Comparison of ENCODE assay signal across 20 mouse cellular contexts in the genomic region with DNA sequence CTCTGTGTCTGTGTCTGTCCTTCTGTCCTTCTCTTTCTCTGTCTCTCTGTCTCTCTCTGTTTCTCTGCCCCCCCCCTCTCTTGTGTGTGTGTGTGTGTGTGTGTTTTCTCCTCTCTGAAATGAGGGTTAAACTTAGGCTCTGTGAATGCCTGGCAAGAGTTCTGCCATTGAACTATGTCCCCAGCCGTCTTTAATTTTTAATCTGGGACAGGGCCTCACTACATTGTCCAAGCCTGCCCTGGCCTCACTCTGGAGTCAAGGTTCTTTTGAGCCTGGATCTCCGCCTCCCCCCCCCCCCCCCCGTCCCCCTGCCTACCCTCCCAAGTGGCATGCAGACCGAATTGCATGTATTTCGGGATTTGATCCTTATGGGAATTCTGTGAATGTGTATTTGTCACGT.
DNase-seq lines count a peak whose midpoint lies in the region; ATAC-seq and TF ChIP-seq lines count a peak whose summit lies in the region.
"Had no signal": no experiment of that assay in that cellular context is flagged by ENCODE, and none has a peak within 500 bp of the region (broad histone marks: within the 10 kb centered on the region; RNA-seq: fewer than 3 reads in every experiment).

No protein-coding gene starts in this region.

- 73% methylated on average over 6 of the region's 6 CpGs for WGBS in forebrain, embryonic 10.5 days
- 41% methylated on average over 6 of the region's 6 CpGs for WGBS in forebrain, embryonic 13.5 days
- WGBS in liver, adult 2 months: 33% methylated on average over 6 of the region's 6 CpGs
- WGBS in intestine, embryonic 15.5 days: 81% methylated on average over 6 of the region's 6 CpGs

- no peaks in the 10 kb centered on the region for H3K36me3 ChIP-seq in forebrain, embryonic 10.5 days (replicated peaks)
- H3K36me3 ChIP-seq in forebrain, embryonic 13.5 days (ENCODE audit: poor library complexity, severe bottlenecking): no peaks in the 10 kb centered on the region
- no peaks in the 10 kb centered on the region for H3K36me3 ChIP-seq in liver, adult 2 months (ENCODE audit: control insufficient read depth, insufficient read depth, low read length)
- no peaks in the 10 kb centered on the region for H3K36me3 ChIP-seq in intestine, embryonic 15.5 days
- H3K36me3 ChIP-seq: embryonic facial prominence, embryonic 12.5 days; G1E; heart, embryonic 12.5 days had no signal

- no peaks in the 10 kb centered on the region; the same call in none of the 2 replicates for H3K27me3 ChIP-seq in forebrain, embryonic 10.5 days (ENCODE audit: poor library complexity, severe bottlenecking)
- H3K27me3 ChIP-seq in forebrain, embryonic 13.5 days: no peaks in the 10 kb centered on the region
- no peaks in the 10 kb centered on the region for H3K27me3 ChIP-seq in liver, adult 2 months (ENCODE audit: control insufficient read depth, insufficient read depth, low read length)
- H3K27me3 ChIP-seq in intestine, embryonic 15.5 days (replicated peaks): no peaks in the 10 kb centered on the region
- H3K27me3 ChIP-seq: embryonic facial prominence, embryonic 12.5 days; heart, embryonic 12.5 days had no signal

- no peaks in the 10 kb centered on the region; the same call in 1 of the 2 replicates for H3K79me2 ChIP-seq in liver, adult 2 months (ENCODE audit: control insufficient read depth, insufficient read depth, low read length)

- no peak overlapping the region for H3K9ac ChIP-seq in forebrain, embryonic 13.5 days
- H3K9ac ChIP-seq in liver, adult 2 months (ENCODE audit: low read depth, low read length): peak overlapping the region; percentile 39
- H3K9ac ChIP-seq in intestine, embryonic 15.5 days: no peak overlapping the region
- H3K9ac ChIP-seq: embryonic facial prominence, embryonic 12.5 days; heart, embryonic 12.5 days had no signal

- no peak for TF ChIP-seq CTCF in liver, adult 2 months (IDR thresholded peaks at IDR 0.05; ENCODE audit: low read depth, low read length)

- peaks cover 27% of the 10 kb centered on the region for H3K4me1 ChIP-seq in forebrain, embryonic 10.5 days
- H3K4me1 ChIP-seq in forebrain, embryonic 13.5 days: peaks cover 4% of the 10 kb centered on the region; the same call in 1 of the 2 replicates
- peaks cover 36% of the 10 kb centered on the region for H3K4me1 ChIP-seq in liver, adult 2 months (ENCODE audit: control insufficient read depth, insufficient read depth, low read length)
- H3K4me1 ChIP-seq in intestine, embryonic 15.5 days (replicated peaks): no peaks in the 10 kb centered on the region
- H3K4me1 ChIP-seq: embryonic facial prominence, embryonic 12.5 days; heart, embryonic 12.5 days had no signal

- no peak for TF ChIP-seq POLR2A in liver, adult 2 months (IDR thresholded peaks at IDR 0.05; ENCODE audit: extremely low read depth, insufficient read depth, low read length)

- 0 out of 2 replicates have a peak overlapping the region, but pooled peaks have one; percentile 25 for H3K27ac ChIP-seq in forebrain, embryonic 10.5 days
- no peak overlapping the region for H3K27ac ChIP-seq in forebrain, embryonic 13.5 days
- peak overlapping the region; percentile 91 for H3K27ac ChIP-seq in liver, adult 2 months (replicated peaks; ENCODE audit: insufficient read depth, low read depth, low read length)
- no peak overlapping the region for H3K27ac ChIP-seq in intestine, embryonic 15.5 days
- H3K27ac ChIP-seq: embryonic facial prominence, embryonic 12.5 days; gastrocnemius, adult 2 months had no signal

- DNase-seq in forebrain, embryonic 10.5 days (ENCODE audit: extremely low spot score, low spot score): no peak
- DNase-seq in liver, adult 2 months (ENCODE audit: extremely low read depth, low read depth, low spot score): peak; percentile 92
- DNase-seq in liver: no peak
- DNase-seq in kidney, postnatal 10 days: peak; percentile 32
- peak; percentile 16 for DNase-seq in yolk sac, embryonic 10.5 days (ENCODE audit: low spot score)
- no peak for DNase-seq in left cerebral cortex, adult 9 months (ENCODE audit: low spot score in 2 of 2)
- DNase-seq: adrenal gland, adult 8-10 months; adrenal gland, postnatal 36 days; B cell, adult 2 months; cerebellum, adult 2 months; cerebellum, postnatal 10 days; gastrocnemius, adult 2 months; gastrocnemius, postnatal 25 days had no signal

- ATAC-seq in forebrain, embryonic 13.5 days: no peak
- no peak for ATAC-seq in intestine, embryonic 15.5 days
- ATAC-seq: CD4-positive, CD25-positive, alpha-beta regulatory T cell, adult 4 months; forebrain, embryonic 14.5 days had no signal

- no peak overlapping the region for H3K4me2 ChIP-seq in forebrain, embryonic 13.5 days
- no peak overlapping the region for H3K4me2 ChIP-seq in intestine, embryonic 15.5 days (replicated peaks)
- H3K4me2 ChIP-seq: embryonic facial prominence, embryonic 12.5 days; heart, embryonic 12.5 days had no signal

- no peak overlapping the region for H3K4me3 ChIP-seq in forebrain, embryonic 10.5 days
- H3K4me3 ChIP-seq in forebrain, embryonic 13.5 days: no peak overlapping the region
- no peak overlapping the region for H3K4me3 ChIP-seq in liver, adult 2 months (ENCODE audit: insufficient read depth, low read depth, low read length)
- H3K4me3 ChIP-seq in intestine, embryonic 15.5 days (replicated peaks): no peak overlapping the region
- H3K4me3 ChIP-seq: embryonic facial prominence, embryonic 12.5 days; gastrocnemius, adult 2 months; heart, embryonic 12.5 days had no signal

- H3K9me3 ChIP-seq in forebrain, embryonic 10.5 days: no peaks in the 10 kb centered on the region
- H3K9me3 ChIP-seq in forebrain, embryonic 13.5 days (replicated peaks): no peaks in the 10 kb centered on the region
- H3K9me3 ChIP-seq in intestine, embryonic 15.5 days: no peaks in the 10 kb centered on the region
- H3K9me3 ChIP-seq: embryonic facial prominence, embryonic 12.5 days had no signal

Comparison
In these comparisons a context has a peak if more than half of its experiments do, and no peak if none do; other contexts are left out.
1. DNase-seq: peak in liver, adult 2 months (single experiment), kidney, postnatal 10 days (single experiment) and yolk sac, embryonic 10.5 days (single experiment); none in forebrain, embryonic 10.5 days (single experiment), liver (single experiment) and left cerebral cortex, adult 9 months (0 of 2).
2. H3K27ac ChIP-seq: peak in forebrain, embryonic 10.5 days (single experiment) and liver, adult 2 months (single experiment); none in forebrain, embryonic 13.5 days (single experiment) and intestine, embryonic 15.5 days (single experiment).